Comparison of ENCODE assay signal across 19 mouse cellular contexts in the genomic region with DNA sequence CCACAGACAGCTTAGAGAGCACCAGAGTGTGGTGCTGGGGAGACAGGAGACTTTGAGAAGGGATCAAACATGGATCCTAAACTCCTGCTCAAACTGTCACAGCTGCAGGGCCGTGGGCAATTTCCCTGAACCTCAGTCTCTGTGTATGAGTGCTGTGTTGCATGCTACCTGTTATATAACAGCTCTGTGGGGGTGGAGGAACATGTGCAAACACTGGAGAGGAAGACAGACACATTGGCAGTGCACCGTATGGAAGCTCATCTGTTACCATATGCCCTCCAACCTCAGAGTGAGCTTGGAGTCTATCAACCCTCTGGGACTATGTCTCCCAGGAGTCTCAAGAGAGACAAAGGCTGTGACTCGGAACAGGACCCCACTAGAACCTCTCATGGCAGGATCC. TPM values are rescaled to one million over a fixed set of nuclear protein-coding genes. Genes with fewer than 3 reads are reported as not detected.
"Had no signal": no experiment of that assay in that cellular context is flagged by ENCODE, and none has a peak within 500 bp of the region (broad histone marks: within the 10 kb centered on the region; RNA-seq: fewer than 3 reads in every experiment).

No protein-coding gene starts in this region.

- H3K9ac ChIP-seq: intestine, embryonic 15.5 days; limb, embryonic 15.5 days; liver, embryonic 12.5 days; lung, embryonic 14.5 days; midbrain, embryonic 15.5 days; neural tube, embryonic 12.5 days; stomach, embryonic 15.5 days had no signal

- H3K4me1 ChIP-seq: intestine, embryonic 15.5 days; limb, embryonic 15.5 days; liver, embryonic 12.5 days; megakaryocyte, embryonic 14.5 days; neural tube, embryonic 12.5 days; stomach, embryonic 15.5 days had no signal

- H3K4me2 ChIP-seq: intestine, embryonic 15.5 days; limb, embryonic 15.5 days; liver, embryonic 12.5 days; lung, embryonic 14.5 days; midbrain, embryonic 11.5 days; midbrain, embryonic 15.5 days; neural tube, embryonic 12.5 days; stomach, embryonic 15.5 days had no signal

- H3K4me3 ChIP-seq: intestine, embryonic 15.5 days; limb, embryonic 15.5 days; liver, embryonic 12.5 days; megakaryocyte, embryonic 14.5 days; midbrain, embryonic 15.5 days; neural tube, embryonic 12.5 days; stomach, embryonic 15.5 days had no signal

- H3K36me3 ChIP-seq: intestine, embryonic 15.5 days; limb, embryonic 15.5 days; liver, embryonic 12.5 days; midbrain, embryonic 15.5 days; neural tube, embryonic 12.5 days; stomach, embryonic 15.5 days had no signal

- H3K27me3 ChIP-seq: intestine, embryonic 15.5 days; liver, embryonic 12.5 days; neural tube, embryonic 12.5 days; stomach, embryonic 15.5 days had no signal

- H3K9me3 ChIP-seq: intestine, embryonic 15.5 days; limb, embryonic 15.5 days; liver, embryonic 12.5 days; megakaryocyte, embryonic 14.5 days; midbrain, embryonic 15.5 days; neural tube, embryonic 12.5 days; stomach, embryonic 15.5 days had no signal

- ATAC-seq: intestine, embryonic 15.5 days; liver, embryonic 12.5 days; midbrain, embryonic 15.5 days had no signal

- H3K27ac ChIP-seq: intestine, embryonic 15.5 days; limb, embryonic 15.5 days; liver, embryonic 12.5 days; macrophage; midbrain, embryonic 15.5 days; neural tube, embryonic 12.5 days; stomach, embryonic 15.5 days had no signal

- DNase-seq: kidney, adult 2 months; kidney, postnatal 36 days; thymus, postnatal 4 days had no signal

RNA-seq across cellular contexts. Expression of gene Prr23a1, which starts 36.4 kb away (rescaled TPM):
- total RNA-seq: monocyte, adult 5-6 weeks; neutrophil, adult 5-6 weeks had no signal
- polyA plus RNA-seq: intestine, embryonic 15.5 days; kidney, adult 2 months; kidney, embryonic 16.5 days; limb, embryonic 11.5 days; limb, embryonic 15.5 days; liver, embryonic 12.5 days; liver, embryonic 16.5 days; lung, embryonic 14.5 days; macrophage; midbrain, embryonic 11.5 days; midbrain, embryonic 15.5 days; neural tube, embryonic 12.5 days; spleen, adult 2 months; stomach, embryonic 15.5 days had no signal

RNA-seq across cellular contexts. Expression of gene Prr23a2, which starts 50.4 kb away (rescaled TPM):
- total RNA-seq: monocyte, adult 5-6 weeks; neutrophil, adult 5-6 weeks had no signal
- polyA plus RNA-seq: intestine, embryonic 15.5 days; kidney, adult 2 months; kidney, embryonic 16.5 days; limb, embryonic 11.5 days; limb, embryonic 15.5 days; liver, embryonic 12.5 days; liver, embryonic 16.5 days; lung, embryonic 14.5 days; macrophage; midbrain, embryonic 11.5 days; midbrain, embryonic 15.5 days; neural tube, embryonic 12.5 days; spleen, adult 2 months; stomach, embryonic 15.5 days had no signal

RNA-seq across cellular contexts. Expression of gene Prr23a3, which starts 58.6 kb away (rescaled TPM):
- total RNA-seq: monocyte, adult 5-6 weeks; neutrophil, adult 5-6 weeks had no signal
- polyA plus RNA-seq: intestine, embryonic 15.5 days; kidney, adult 2 months; kidney, embryonic 16.5 days; limb, embryonic 11.5 days; limb, embryonic 15.5 days; liver, embryonic 12.5 days; liver, embryonic 16.5 days; lung, embryonic 14.5 days; macrophage; midbrain, embryonic 15.5 days; neural tube, embryonic 12.5 days; spleen, adult 2 months had no signal
